Mouse (Mus musculus): Measurements from ENCODE around the gene Pak6.
"Not testable (repeated sequence)": the region's sequence is repeated elsewhere in the genome, so short reads cannot be mapped to it uniquely, and the experiment has no call there.

The Pak6 gene

GRCm38 (mm10) chr2:118662902-118663803 is at the start of gene Pak6:
Pak6 (plus strand) TSS chr2:118663303.
- in situ Hi-C loops (cut with MboI; ENCODE audit: low pct_unique_long_range_greater_than_20kb in 1 of 2, low sequenced_read_pairs in 2 of 2, unreplicated experiment in 1 of 2), result no loop called here

- in situ Hi-C loops (cut with MboI; ENCODE audit: low pct_unique_long_range_greater_than_20kb in 1 of 2, low sequenced_read_pairs in 2 of 2, unreplicated experiment in 1 of 2), result no loop called here
Observed at GRCm38 (mm10) chr2:118618013-118618412, 45.1 kb upstream of the Pak6 start.

- in situ Hi-C loops (cut with MboI; ENCODE audit: low pct_unique_long_range_greater_than_20kb in 1 of 2, low sequenced_read_pairs in 2 of 2, unreplicated experiment in 1 of 2), result no loop called here
Observed at GRCm38 (mm10) chr2:118620101-118620500, 43.0 kb upstream of the Pak6 start.

GRCm38 (mm10) chr2:118620608-118621007 is 42.5 kb upstream of the Pak6 start:
- in situ Hi-C loops (cut with MboI; ENCODE audit: low pct_unique_long_range_greater_than_20kb in 1 of 2, low sequenced_read_pairs in 2 of 2, unreplicated experiment in 1 of 2), result no loop called here

GRCm38 (mm10) chr2:118629276-118629675 is 33.8 kb upstream of the Pak6 start:
- in situ Hi-C loops (cut with MboI; ENCODE audit: low pct_unique_long_range_greater_than_20kb in 1 of 2, low sequenced_read_pairs in 2 of 2, unreplicated experiment in 1 of 2), result loop anchor here in 1 of 2 experiments (25.0 kb wide), 1 partner anchor 258 kb away; no protein-coding TSS in a partner anchor

GRCm38 (mm10) chr2:118633441-118633840 is 29.7 kb upstream of the Pak6 start:
- in situ Hi-C loops (cut with MboI; ENCODE audit: low pct_unique_long_range_greater_than_20kb in 1 of 2, low sequenced_read_pairs in 2 of 2, unreplicated experiment in 1 of 2), result loop anchor here in 1 of 2 experiments (25.0 kb wide), 1 partner anchor 254 kb away; no protein-coding TSS in a partner anchor

- in situ Hi-C loops (cut with MboI; ENCODE audit: low pct_unique_long_range_greater_than_20kb in 1 of 2, low sequenced_read_pairs in 2 of 2, unreplicated experiment in 1 of 2), result loop anchor here in 1 of 2 experiments (25.0 kb wide), 1 partner anchor 250 kb away; no protein-coding TSS in a partner anchor
Observed at GRCm38 (mm10) chr2:118637258-118637657, 25.8 kb upstream of the Pak6 start.

- in situ Hi-C loops (cut with MboI; ENCODE audit: low pct_unique_long_range_greater_than_20kb in 1 of 2, low sequenced_read_pairs in 2 of 2, unreplicated experiment in 1 of 2), result loop anchor here in 1 of 2 experiments (25.0 kb wide), 1 partner anchor 249 kb away; no protein-coding TSS in a partner anchor
Observed at GRCm38 (mm10) chr2:118637888-118638526, 25.1 kb upstream of the Pak6 start.

GRCm38 (mm10) chr2:118638686-118639085 is 24.4 kb upstream of the Pak6 start:
- in situ Hi-C loops (cut with MboI; ENCODE audit: low pct_unique_long_range_greater_than_20kb in 1 of 2, low sequenced_read_pairs in 2 of 2, unreplicated experiment in 1 of 2), result loop anchor here in 1 of 2 experiments (25.0 kb wide), 1 partner anchor 249 kb away; no protein-coding TSS in a partner anchor

- in situ Hi-C loops (cut with MboI; ENCODE audit: low pct_unique_long_range_greater_than_20kb in 1 of 2, low sequenced_read_pairs in 2 of 2, unreplicated experiment in 1 of 2), result loop anchor here (5.0 to 25.0 kb wide), 2 partner anchors 46 to 246 kb away; no protein-coding TSS in a partner anchor
Observed at GRCm38 (mm10) chr2:118641147-118641546, 22.0 kb upstream of the Pak6 start.

- in situ Hi-C loops (cut with MboI; ENCODE audit: low pct_unique_long_range_greater_than_20kb in 1 of 2, low sequenced_read_pairs in 2 of 2, unreplicated experiment in 1 of 2), result loop anchor here (5.0 to 25.0 kb wide), 2 partner anchors 45 to 245 kb away; no protein-coding TSS in a partner anchor
Observed at GRCm38 (mm10) chr2:118642431-118642830, 20.7 kb upstream of the Pak6 start.

GRCm38 (mm10) chr2:118642942-118643341 is 20.2 kb upstream of the Pak6 start:
- in situ Hi-C loops (cut with MboI; ENCODE audit: low pct_unique_long_range_greater_than_20kb in 1 of 2, low sequenced_read_pairs in 2 of 2, unreplicated experiment in 1 of 2), result loop anchor here (5.0 to 25.0 kb wide), 2 partner anchors 44 to 244 kb away; no protein-coding TSS in a partner anchor

GRCm38 (mm10) chr2:118646665-118647064 is 16.4 kb upstream of the Pak6 start:
- in situ Hi-C loops (cut with MboI; ENCODE audit: low pct_unique_long_range_greater_than_20kb in 1 of 2, low sequenced_read_pairs in 2 of 2, unreplicated experiment in 1 of 2), result loop anchor here in 1 of 2 experiments (25.0 kb wide), 1 partner anchor 241 kb away; no protein-coding TSS in a partner anchor

GRCm38 (mm10) chr2:118650697-118651096 is 12.4 kb upstream of the Pak6 start:
- in situ Hi-C loops (cut with MboI; ENCODE audit: low pct_unique_long_range_greater_than_20kb in 1 of 2, low sequenced_read_pairs in 2 of 2, unreplicated experiment in 1 of 2), result not testable (repeated sequence)

- in situ Hi-C loops (cut with MboI; ENCODE audit: low pct_unique_long_range_greater_than_20kb in 1 of 2, low sequenced_read_pairs in 2 of 2, unreplicated experiment in 1 of 2), result no loop called here
Observed at GRCm38 (mm10) chr2:118656688-118657281, 6.3 kb upstream of the Pak6 start.

GRCm38 (mm10) chr2:118658457-118658856 is 4.6 kb upstream of the Pak6 start:
- in situ Hi-C loops (cut with MboI; ENCODE audit: low pct_unique_long_range_greater_than_20kb in 1 of 2, low sequenced_read_pairs in 2 of 2, unreplicated experiment in 1 of 2), result no loop called here

- in situ Hi-C loops (cut with MboI; ENCODE audit: low pct_unique_long_range_greater_than_20kb in 1 of 2, low sequenced_read_pairs in 2 of 2, unreplicated experiment in 1 of 2), result no loop called here
Observed at GRCm38 (mm10) chr2:118659077-118659476, 4.0 kb upstream of the Pak6 start.

GRCm38 (mm10) chr2:118659493-118659892 is 3.6 kb upstream of the Pak6 start:
- in situ Hi-C loops (cut with MboI; ENCODE audit: low pct_unique_long_range_greater_than_20kb in 1 of 2, low sequenced_read_pairs in 2 of 2, unreplicated experiment in 1 of 2), result no loop called here

Measured in mouse embryonic stem cell (cell line).